In genomic region chr7:127513016-127513390, GRCm38 (mm10) we compare ENCODE assay signal across 7 mouse cellular contexts. TPM values are rescaled to one million over a fixed set of nuclear protein-coding genes. Genes with fewer than 3 reads are reported as not detected.
DNase-seq lines count a peak whose midpoint lies in the region; ATAC-seq and TF ChIP-seq lines count a peak whose summit lies in the region.

No protein-coding gene starts in this region.

- H3K4me1 ChIP-seq in liver, adult 2 months (ENCODE audit: control insufficient read depth, insufficient read depth, low read length) = peaks cover 8% of the 10 kb centered on the region
- H3K4me1 ChIP-seq in heart, embryonic 12.5 days (replicated peaks) = peaks cover 17% of the 10 kb centered on the region
- peaks cover 6% of the 10 kb centered on the region; the same call in 1 of the 2 replicates for H3K4me1 ChIP-seq in limb, embryonic 11.5 days (ENCODE audit: control insufficient read depth, insufficient read depth, low read length)
- peaks cover 27% of the 10 kb centered on the region for H3K4me1 ChIP-seq in neural tube, embryonic 13.5 days (replicated peaks)

- H3K27ac ChIP-seq in liver, adult 2 months (replicated peaks; ENCODE audit: insufficient read depth, low read depth, low read length) = peak overlapping the region; percentile 77
- H3K27ac ChIP-seq in heart, embryonic 12.5 days (ENCODE audit: poor library complexity, severe bottlenecking) = peak overlapping the region; percentile 98
- H3K27ac ChIP-seq in limb, embryonic 11.5 days (replicated peaks; ENCODE audit: low read depth, low read length) = peak overlapping the region; percentile 95
- peak overlapping the region; percentile 99 for H3K27ac ChIP-seq in neural tube, embryonic 13.5 days (replicated peaks)

- peak overlapping the region; percentile 89 for H3K4me3 ChIP-seq in liver, adult 2 months (ENCODE audit: insufficient read depth, low read depth, low read length)
- peak overlapping the region; percentile 84 for H3K4me3 ChIP-seq in heart, embryonic 12.5 days
- peak overlapping the region; percentile 80 for H3K4me3 ChIP-seq in limb, embryonic 11.5 days (ENCODE audit: low read depth, low read length)
- H3K4me3 ChIP-seq in neural tube, embryonic 13.5 days = peak overlapping the region; percentile 85

- peak; percentile 71 for DNase-seq in liver, adult 2 months (ENCODE audit: extremely low read depth, low read depth, low spot score)
- DNase-seq in liver = no peak
- peak; percentile 53 for DNase-seq in brain, embryonic 14.5 days (ENCODE audit: low read depth)
- no peak for DNase-seq in limb, embryonic 11.5 days (ENCODE audit: low spot score)

- ATAC-seq in heart, embryonic 12.5 days (ENCODE audit: insufficient number of reproducible peaks, low FRiP score) = no peak
- peak; percentile 11; the same call in 1 of the 2 replicates for ATAC-seq in limb, embryonic 11.5 days (ENCODE audit: insufficient number of reproducible peaks, low FRiP score, low TSS enrichment, low read depth)
- no peak for ATAC-seq in neural tube, embryonic 13.5 days (ENCODE audit: low read depth)
- ATAC-seq in erythroid progenitor cell, adult 5-6 weeks (replicated peaks; ENCODE audit: low FRiP score, poor library complexity, severe bottlenecking) = no peak

- H3K9me3 ChIP-seq in heart, embryonic 12.5 days (replicated peaks) = no peaks in the 10 kb centered on the region; the same call in 1 of the 2 replicates
- no peaks in the 10 kb centered on the region for H3K9me3 ChIP-seq in limb, embryonic 11.5 days (ENCODE audit: control insufficient read depth, low read length)
- no peaks in the 10 kb centered on the region for H3K9me3 ChIP-seq in neural tube, embryonic 13.5 days

- H3K36me3 ChIP-seq in liver, adult 2 months (ENCODE audit: control insufficient read depth, insufficient read depth, low read length) = peaks cover 27% of the 10 kb centered on the region
- H3K36me3 ChIP-seq in heart, embryonic 12.5 days = peaks cover 34% of the 10 kb centered on the region
- peaks cover 7% of the 10 kb centered on the region; the same call in 1 of the 2 replicates for H3K36me3 ChIP-seq in limb, embryonic 11.5 days (ENCODE audit: control insufficient read depth, insufficient read depth, low read length)
- H3K36me3 ChIP-seq in neural tube, embryonic 13.5 days = peaks cover 34% of the 10 kb centered on the region

- H3K4me2 ChIP-seq in heart, embryonic 12.5 days = peak overlapping the region; percentile 64
- peak overlapping the region; percentile 39 for H3K4me2 ChIP-seq in limb, embryonic 11.5 days (ENCODE audit: low read depth, severe bottlenecking)
- H3K4me2 ChIP-seq in neural tube, embryonic 13.5 days = peak overlapping the region; percentile 66

- peak overlapping the region; percentile 34; the same call in 1 of the 2 replicates for H3K9ac ChIP-seq in liver, adult 2 months (ENCODE audit: low read depth, low read length)
- H3K9ac ChIP-seq in heart, embryonic 12.5 days = peak overlapping the region; percentile 89
- peak overlapping the region; percentile 89; the same call in 1 of the 2 replicates for H3K9ac ChIP-seq in limb, embryonic 11.5 days (ENCODE audit: low read length)
- peak overlapping the region; percentile 91 for H3K9ac ChIP-seq in neural tube, embryonic 13.5 days

- peaks cover 14% of the 10 kb centered on the region; the same call in 1 of the 2 replicates for H3K79me2 ChIP-seq in liver, adult 2 months (ENCODE audit: control insufficient read depth, insufficient read depth, low read length)

- no peak for TF ChIP-seq POLR2A in liver, adult 2 months (IDR thresholded peaks at IDR 0.05; ENCODE audit: extremely low read depth, insufficient read depth, low read length)
- no peak for TF ChIP-seq POLR2A in brain, embryonic 14.5 days (IDR thresholded peaks at IDR 0.05; ENCODE audit: borderline replicate concordance, extremely low read depth, insufficient read depth, insufficient read length, poor library complexity, severe bottlenecking)

- no peaks in the 10 kb centered on the region for H3K27me3 ChIP-seq in liver, adult 2 months (ENCODE audit: control insufficient read depth, insufficient read depth, low read length)
- no peaks in the 10 kb centered on the region for H3K27me3 ChIP-seq in heart, embryonic 12.5 days (replicated peaks)
- H3K27me3 ChIP-seq in limb, embryonic 11.5 days (ENCODE audit: control insufficient read depth, insufficient read depth, low read length) = no peaks in the 10 kb centered on the region
- no peaks in the 10 kb centered on the region for H3K27me3 ChIP-seq in neural tube, embryonic 13.5 days

- 6% methylated on average over 8 of the region's 8 CpGs for WGBS in liver, adult 2 months
- WGBS in heart, embryonic 12.5 days = 36% methylated on average over 8 of the region's 8 CpGs
- WGBS in limb, embryonic 11.5 days = 36% methylated on average over 8 of the region's 8 CpGs
- 38% methylated on average over 8 of the region's 8 CpGs for WGBS in neural tube, embryonic 13.5 days

- TF ChIP-seq CTCF in liver, adult 2 months (IDR thresholded peaks at IDR 0.05; ENCODE audit: low read depth, low read length) = no peak
- TF ChIP-seq CTCF in brain, embryonic 14.5 days (IDR thresholded peaks at IDR 0.05; ENCODE audit: borderline replicate concordance, extremely low read depth, insufficient read depth, insufficient read length) = no peak

RNA-seq across cellular contexts. Expression of gene Srcap, which starts 1.2 kb away (rescaled TPM):
- total RNA-seq in liver, adult 2 months (2014; rRNA removed) = 10.9 and 13.8 TPM in 2 replicates
- polyA plus RNA-seq in liver, adult 2 months (2012; rRNA removed) = 8.9 and 9.6 TPM in 2 replicates
- 18.6 and 44.1 TPM in 2 replicates for polyA plus RNA-seq in brain, embryonic 14.5 days (2012; rRNA removed)
- polyA plus RNA-seq in heart, embryonic 12.5 days (2016; fragmentation: Nextera tagmentation; extraction: Ambion mirVana) = 51.8 and 54.3 TPM in 2 replicates
- 59.4 and 61.4 TPM in 2 replicates for polyA plus RNA-seq in limb, embryonic 11.5 days (2014; fragmentation: Nextera tagmentation; extraction: Ambion mirVana)
- 50.1 and 56.1 TPM in 2 replicates for polyA plus RNA-seq in neural tube, embryonic 13.5 days (2015; fragmentation: Nextera tagmentation; extraction: Ambion mirVana)
- total RNA-seq in erythroid progenitor cell, adult 5-6 weeks (2015; ENCODE audit: low replicate concordance) = 80.4 and 99.3 TPM in 2 replicates
- total RNA-seq in erythroid progenitor cell, adult 5-6 weeks (2017; ENCODE audit: low replicate concordance) = 77.0 and 90.5 TPM in 2 replicates

RNA-seq across cellular contexts. Expression of gene Gm42715, which starts 6.4 kb away (rescaled TPM):
- total RNA-seq in liver, adult 2 months (2014; rRNA removed) = 4.6 and 7.7 TPM in 2 replicates
- 5.9 and 7.5 TPM in 2 replicates for polyA plus RNA-seq in liver, adult 2 months (2012; rRNA removed)
- 15.5 and 19.2 TPM in 2 replicates for polyA plus RNA-seq in brain, embryonic 14.5 days (2012; rRNA removed)
- 8.5 and 9.1 TPM in 2 replicates for polyA plus RNA-seq in heart, embryonic 12.5 days (2016; fragmentation: Nextera tagmentation; extraction: Ambion mirVana)
- polyA plus RNA-seq in limb, embryonic 11.5 days (2014; fragmentation: Nextera tagmentation; extraction: Ambion mirVana) = 19.4 and 21.0 TPM in 2 replicates
- polyA plus RNA-seq in neural tube, embryonic 13.5 days (2015; fragmentation: Nextera tagmentation; extraction: Ambion mirVana) = 15.7 and 16.6 TPM in 2 replicates
- 58.7 and 63.1 TPM in 2 replicates for total RNA-seq in erythroid progenitor cell, adult 5-6 weeks (2015; ENCODE audit: low replicate concordance)
- 25.4 and 45.8 TPM in 2 replicates for total RNA-seq in erythroid progenitor cell, adult 5-6 weeks (2017; ENCODE audit: low replicate concordance)

RNA-seq across cellular contexts. Expression of gene Fbrs, which starts 34.0 kb away (rescaled TPM):
- 3.6 and 6.4 TPM in 2 replicates for total RNA-seq in liver, adult 2 months (2014; rRNA removed)
- 9.5 and 11.8 TPM in 2 replicates for polyA plus RNA-seq in liver, adult 2 months (2012; rRNA removed)
- 20.6 and 47.0 TPM in 2 replicates for polyA plus RNA-seq in brain, embryonic 14.5 days (2012; rRNA removed)
- polyA plus RNA-seq in heart, embryonic 12.5 days (2016; fragmentation: Nextera tagmentation; extraction: Ambion mirVana) = 8.4 and 9.9 TPM in 2 replicates
- polyA plus RNA-seq in limb, embryonic 11.5 days (2014; fragmentation: Nextera tagmentation; extraction: Ambion mirVana) = 13.2 and 14.3 TPM in 2 replicates
- 12.1 and 12.6 TPM in 2 replicates for polyA plus RNA-seq in neural tube, embryonic 13.5 days (2015; fragmentation: Nextera tagmentation; extraction: Ambion mirVana)
- total RNA-seq in erythroid progenitor cell, adult 5-6 weeks (2015; ENCODE audit: low replicate concordance) = 103 and 125 TPM in 2 replicates
- 28.1 and 32.7 TPM in 2 replicates for total RNA-seq in erythroid progenitor cell, adult 5-6 weeks (2017; ENCODE audit: low replicate concordance)

RNA-seq across cellular contexts. Expression of gene Tmem265, which starts 48.2 kb away (rescaled TPM):
- total RNA-seq in liver, adult 2 months (2014; rRNA removed) = 2.7 and 2.8 TPM in 2 replicates
- polyA plus RNA-seq in liver, adult 2 months (2012; rRNA removed) = 0.20 TPM in 1 of 2 replicates, not detected in the other
- 2.0 and 3.2 TPM in 2 replicates for polyA plus RNA-seq in brain, embryonic 14.5 days (2012; rRNA removed)
- polyA plus RNA-seq in heart, embryonic 12.5 days (2016; fragmentation: Nextera tagmentation; extraction: Ambion mirVana) = 1.4 and 3.1 TPM in 2 replicates
- polyA plus RNA-seq in limb, embryonic 11.5 days (2014; fragmentation: Nextera tagmentation; extraction: Ambion mirVana) = 4.7 and 9.9 TPM in 2 replicates
- 4.5 and 4.8 TPM in 2 replicates for polyA plus RNA-seq in neural tube, embryonic 13.5 days (2015; fragmentation: Nextera tagmentation; extraction: Ambion mirVana)
- total RNA-seq in erythroid progenitor cell, adult 5-6 weeks (2015; ENCODE audit: low replicate concordance) = 6.5 TPM in 1 of 2 replicates, not detected in the other
- 1.3 TPM in 1 of 2 replicates, not detected in the other for total RNA-seq in erythroid progenitor cell, adult 5-6 weeks (2017; ENCODE audit: low replicate concordance)

RNA-seq across cellular contexts. Expression of gene Prr14, which starts 53.6 kb away (rescaled TPM):
- 8.3 and 9.5 TPM in 2 replicates for total RNA-seq in liver, adult 2 months (2014; rRNA removed)
- polyA plus RNA-seq in liver, adult 2 months (2012; rRNA removed) = 41.5 and 44.6 TPM in 2 replicates
- polyA plus RNA-seq in brain, embryonic 14.5 days (2012; rRNA removed) = 73.5 and 104 TPM in 2 replicates
- 33.8 and 35.2 TPM in 2 replicates for polyA plus RNA-seq in heart, embryonic 12.5 days (2016; fragmentation: Nextera tagmentation; extraction: Ambion mirVana)
- polyA plus RNA-seq in limb, embryonic 11.5 days (2014; fragmentation: Nextera tagmentation; extraction: Ambion mirVana) = 49.1 and 53.4 TPM in 2 replicates
- 42.4 and 44.5 TPM in 2 replicates for polyA plus RNA-seq in neural tube, embryonic 13.5 days (2015; fragmentation: Nextera tagmentation; extraction: Ambion mirVana)
- 147 and 172 TPM in 2 replicates for total RNA-seq in erythroid progenitor cell, adult 5-6 weeks (2015; ENCODE audit: low replicate concordance)
- total RNA-seq in erythroid progenitor cell, adult 5-6 weeks (2017; ENCODE audit: low replicate concordance) = 31.9 and 84.3 TPM in 2 replicates

Comparison
In these comparisons a context has a peak if more than half of its experiments do, and no peak if none do; other contexts are left out.
1. DNase-seq: peak in liver, adult 2 months (single experiment) and brain, embryonic 14.5 days (single experiment); none in liver (single experiment) and limb, embryonic 11.5 days (single experiment).
2. H3K9ac ChIP-seq: peak in every context shown above with its lines; median percentile 91 in neural tube, embryonic 13.5 days; 89 in heart, embryonic 12.5 days; 89 in limb, embryonic 11.5 days; 34 in liver, adult 2 months.
3. Peak in every context shown above with its lines, with median percentiles within 50 percentile points of each other: H3K27ac ChIP-seq, H3K4me3 ChIP-seq and H3K4me2 ChIP-seq.